Comparison of ENCODE assay signal across 9 mouse cellular contexts in the genomic region with DNA sequence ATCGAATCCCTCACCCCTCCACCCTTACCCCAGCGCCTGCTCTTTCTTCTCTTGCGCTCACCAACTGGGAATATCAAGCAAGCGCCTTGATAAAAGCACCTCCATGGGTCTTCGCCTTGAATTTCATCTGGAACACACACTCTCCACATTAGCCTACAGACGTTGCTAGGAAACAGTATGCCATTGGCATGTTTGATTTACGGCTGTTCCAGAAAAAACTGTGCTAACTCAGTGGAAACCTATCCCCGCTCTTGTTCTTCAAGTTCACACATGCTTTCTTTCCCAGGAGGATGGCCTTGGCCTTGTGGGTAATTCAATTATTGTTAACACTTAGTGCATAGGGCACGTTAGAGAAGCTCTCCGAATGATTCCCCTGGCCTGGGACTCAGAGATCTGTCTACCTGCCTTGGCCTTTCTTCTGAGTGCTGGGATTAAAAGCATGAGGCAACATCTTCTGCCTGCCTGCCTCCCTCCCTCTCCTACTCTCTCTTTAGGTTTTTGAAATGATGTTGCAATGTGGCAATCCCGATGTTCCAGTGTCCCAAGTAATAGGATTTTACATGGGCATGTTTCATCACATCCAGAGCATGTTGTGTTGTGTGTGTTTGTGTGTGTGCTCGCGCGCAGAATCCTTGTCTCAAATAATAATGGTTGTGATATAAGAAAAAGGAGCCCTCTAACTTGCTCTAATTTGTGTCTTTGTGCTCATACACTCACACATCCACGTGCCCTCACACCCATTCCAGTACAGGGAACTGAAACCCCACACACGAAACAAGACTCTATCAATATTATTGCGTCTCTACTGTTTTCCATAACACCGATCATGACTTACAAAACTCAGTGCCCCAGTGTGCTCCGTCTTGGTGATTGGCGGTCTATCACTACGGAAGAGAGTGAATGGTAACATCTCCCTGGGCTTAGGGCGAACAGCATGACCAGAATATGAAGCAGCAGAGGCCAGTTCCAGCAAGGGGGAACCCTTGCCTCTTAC. TPM values are rescaled to one million over a fixed set of nuclear protein-coding genes. Genes with fewer than 3 reads are reported as not detected.
DNase-seq lines count a peak whose midpoint lies in the region; ATAC-seq lines count a peak whose summit lies in the region.
"Had no signal": no experiment of that assay in that cellular context is flagged by ENCODE, and none has a peak within 500 bp of the region (broad histone marks: within the 10 kb centered on the region; RNA-seq: fewer than 3 reads in every experiment).

No protein-coding gene starts in this region.

- 0 out of 2 replicates have a peak overlapping the region, but pooled peaks have one; percentile 16 for H3K27ac ChIP-seq in hindbrain, embryonic 10.5 days
- H3K27ac ChIP-seq: heart, adult 2 months had no signal

- H3K9me3 ChIP-seq in hindbrain, embryonic 10.5 days = no peaks in the 10 kb centered on the region

- H3K27me3 ChIP-seq in hindbrain, embryonic 10.5 days (ENCODE audit: insufficient read depth, poor library complexity, severe bottlenecking) = no peaks in the 10 kb centered on the region

- DNase-seq in A20 (ENCODE audit: low read depth, low spot score) (peak; percentile 87), adipocyte (ENCODE audit: low spot score) (peak; percentile 16)
- no peak for DNase-seq in hindbrain, embryonic 10.5 days (ENCODE audit: low spot score)
- DNase-seq in right cerebral cortex, postnatal 36 days (ENCODE audit: low spot score in 2 of 2) = no peak
- no peak for DNase-seq in kidney, postnatal 14 days
- DNase-seq in ovary, adult 18-20 months (ENCODE audit: low spot score) = no peak
- DNase-seq: heart, adult 2 months had no signal

- 78% methylated on average over 22 of the region's 22 CpGs for WGBS in hindbrain, embryonic 10.5 days

- H3K36me3 ChIP-seq in hindbrain, embryonic 10.5 days = peaks cover 33% of the 10 kb centered on the region

- peak; percentile 18 for ATAC-seq in megakaryocyte progenitor cell, adult 5-6 weeks (replicated peaks; ENCODE audit: poor library complexity)

- H3K4me3 ChIP-seq in hindbrain, embryonic 10.5 days = peak overlapping the region; percentile 90; the same call in 1 of the 2 replicates
- H3K4me3 ChIP-seq: heart, adult 2 months had no signal

- H3K4me1 ChIP-seq in hindbrain, embryonic 10.5 days (replicated peaks) = peaks cover 43% of the 10 kb centered on the region

RNA-seq across cellular contexts. Expression of gene Phgdh, which starts 2.8 kb away (rescaled TPM):
- polyA plus RNA-seq in hindbrain, embryonic 10.5 days (2016; fragmentation: Nextera tagmentation; extraction: Ambion mirVana) = 345 and 380 TPM in 2 replicates
- 108 and 138 TPM in 2 replicates for total RNA-seq in megakaryocyte progenitor cell, adult 5-6 weeks (2015)
- 493 and 521 TPM in 2 replicates for total RNA-seq in megakaryocyte progenitor cell, adult 5-6 weeks (2017)

RNA-seq across cellular contexts. Expression of gene Zfp697, which starts 45.3 kb away (rescaled TPM):
- 6.6 and 8.0 TPM in 2 replicates for polyA plus RNA-seq in hindbrain, embryonic 10.5 days (2016; fragmentation: Nextera tagmentation; extraction: Ambion mirVana)
- total RNA-seq in megakaryocyte progenitor cell, adult 5-6 weeks (2015) = 0.90 and 1.2 TPM in 2 replicates
- 0.54 and 0.84 TPM in 2 replicates for total RNA-seq in megakaryocyte progenitor cell, adult 5-6 weeks (2017)
- total RNA-seq: megakaryocyte-erythroid progenitor cell, adult 5-6 weeks had no signal

RNA-seq across cellular contexts. Expression of gene Hmgcs2, which starts 56.7 kb away (rescaled TPM):
- polyA plus RNA-seq in hindbrain, embryonic 10.5 days (2016; fragmentation: Nextera tagmentation; extraction: Ambion mirVana) = 2.2 and 3.8 TPM in 2 replicates
- total RNA-seq in megakaryocyte progenitor cell, adult 5-6 weeks (2015) = 0.12 and 0.27 TPM in 2 replicates
- 0.21 and 0.54 TPM in 2 replicates for total RNA-seq in megakaryocyte progenitor cell, adult 5-6 weeks (2017)

Comparison
In these comparisons a context has a peak if more than half of its experiments do, and no peak if none do; other contexts are left out.
1. DNase-seq: peak in A20 (single experiment) and adipocyte (single experiment); none in hindbrain, embryonic 10.5 days (single experiment), right cerebral cortex, postnatal 36 days (0 of 2), kidney, postnatal 14 days (single experiment) and ovary, adult 18-20 months (single experiment).